Mouse (Mus musculus) lung, postnatal 10 days (tissue): Measurements from ENCODE around the gene A1cf.

Experiments used
- DNase-seq: peaks from one replicate; pipeline ENCODE4 v3.0.0; 2021

Gene A1cf

GRCm38 (mm10) chr19:31954267-31954666 lies 85.7 kb downstream of the A1cf start:
- DNase-seq: no peak

- no peak for DNase-seq
Measured at GRCm38 (mm10) chr19:31954696-31955095, 86.1 kb downstream of the A1cf start.

- DNase-seq: no peak
Measured at GRCm38 (mm10) chr19:31956359-31956758, 87.8 kb downstream of the A1cf start.

DNA sequence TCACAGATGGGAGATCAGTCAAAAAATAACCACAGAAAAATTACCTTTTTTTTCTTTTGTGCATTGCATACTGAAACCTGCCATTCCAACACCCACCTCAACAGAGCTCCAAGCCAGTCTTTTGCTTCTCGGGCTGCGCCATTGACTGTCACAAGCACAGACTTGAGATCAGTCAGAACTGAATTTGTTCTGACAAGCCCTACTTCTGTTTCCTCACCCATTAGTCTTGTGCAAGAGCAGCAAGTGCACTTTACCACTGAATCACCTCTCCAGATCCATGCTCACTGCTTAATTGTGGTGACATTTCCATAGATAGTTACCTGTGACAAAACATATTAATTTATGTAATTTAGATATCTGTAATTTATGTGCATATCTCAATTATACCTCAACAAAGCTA lies 91.9 kb downstream of the A1cf start:
- DNase-seq: no peak

- no peak for DNase-seq
Measured at GRCm38 (mm10) chr19:31963147-31963546, 94.6 kb downstream of the A1cf start.

DNA sequence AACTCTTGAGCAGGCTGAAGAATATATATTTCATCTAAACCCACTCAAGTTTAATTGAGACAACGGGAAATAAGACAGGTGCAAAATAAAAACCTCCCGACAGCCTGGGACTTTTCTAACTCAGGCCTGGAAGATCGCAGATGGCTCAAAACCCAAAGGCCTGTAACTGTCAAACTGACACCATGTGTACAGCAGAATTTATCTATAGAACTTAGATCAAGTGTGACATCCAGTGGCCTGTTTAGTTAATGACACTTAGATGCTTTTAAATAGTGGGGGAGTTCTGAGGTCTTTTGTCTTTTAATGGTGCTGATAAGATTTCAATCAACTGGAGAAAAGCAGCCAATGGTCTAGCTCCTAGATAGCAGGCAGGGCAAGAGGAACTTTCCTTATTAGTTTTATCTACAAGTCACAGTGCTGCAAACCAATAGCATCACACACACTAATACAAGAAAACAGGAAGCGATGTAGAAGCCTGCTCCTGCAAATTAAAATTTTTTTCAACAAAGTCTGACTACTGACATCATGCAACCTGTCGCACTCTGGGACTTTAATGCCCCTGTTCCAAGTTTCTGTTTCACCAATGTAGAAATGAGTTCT lies 99.5 kb downstream of the A1cf start:
- peak; percentile 8 for DNase-seq

DNA sequence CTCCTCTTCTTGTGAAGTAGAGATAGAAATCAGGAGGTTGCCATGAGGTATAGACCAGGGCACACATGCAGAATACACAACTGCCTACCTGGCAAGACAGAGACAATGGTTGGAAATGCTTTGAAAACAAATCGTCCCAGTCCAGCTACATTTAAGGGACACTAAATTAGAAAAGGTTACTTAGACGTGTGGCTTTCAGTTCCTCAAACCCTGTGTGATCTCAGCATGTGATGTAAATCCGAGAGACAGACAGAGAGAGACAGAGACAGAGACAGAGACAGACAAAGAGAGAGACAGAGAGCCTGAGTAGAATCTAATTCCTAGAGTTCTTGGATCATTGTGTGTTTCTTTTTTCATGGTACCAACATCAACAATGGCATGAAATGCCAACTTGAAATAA lies 102.8 kb downstream of the A1cf start:
- no peak for DNase-seq

DNA sequence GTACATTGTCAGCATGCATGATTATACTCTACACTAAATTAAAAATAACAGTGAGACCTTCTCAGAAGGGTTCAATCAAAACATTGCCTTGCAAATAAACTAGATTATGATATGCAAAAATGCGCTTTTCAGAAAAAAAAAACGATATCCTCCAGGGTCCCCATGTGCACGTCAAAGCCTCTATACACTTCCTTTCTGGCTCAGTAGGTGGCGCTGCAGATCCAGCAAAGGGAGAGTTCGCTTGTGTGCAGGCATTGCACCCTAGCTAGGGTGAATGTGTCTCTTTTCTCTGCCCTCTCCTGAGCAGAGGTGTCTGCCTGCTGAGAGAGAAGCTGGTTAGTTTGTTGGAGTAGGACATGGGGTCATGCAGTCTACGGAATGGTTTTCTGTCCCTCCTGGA lies 103.4 kb downstream of the A1cf start:
- peak; percentile 88 for DNase-seq

DNA sequence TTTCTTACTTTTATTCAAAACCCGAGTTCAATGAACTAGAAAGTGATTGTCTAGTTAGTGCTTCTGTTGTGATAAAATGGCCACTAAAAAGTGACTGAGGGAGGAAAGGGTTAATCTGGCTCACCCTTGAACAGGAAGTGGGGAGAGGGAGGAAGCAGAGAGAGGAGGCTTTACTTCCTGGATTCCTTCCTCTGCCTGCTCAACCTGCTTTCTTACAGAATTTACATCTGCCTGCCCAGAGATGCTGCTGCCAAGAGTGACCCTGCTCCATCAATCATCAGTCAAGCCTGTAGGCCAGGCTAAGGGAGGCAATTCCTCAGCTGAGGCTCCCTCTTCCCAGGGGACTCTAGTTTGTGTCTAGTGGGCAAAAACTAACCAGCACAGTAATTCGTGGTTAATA lies 107.3 kb downstream of the A1cf start:
- peak; percentile 4 for DNase-seq

DNA sequence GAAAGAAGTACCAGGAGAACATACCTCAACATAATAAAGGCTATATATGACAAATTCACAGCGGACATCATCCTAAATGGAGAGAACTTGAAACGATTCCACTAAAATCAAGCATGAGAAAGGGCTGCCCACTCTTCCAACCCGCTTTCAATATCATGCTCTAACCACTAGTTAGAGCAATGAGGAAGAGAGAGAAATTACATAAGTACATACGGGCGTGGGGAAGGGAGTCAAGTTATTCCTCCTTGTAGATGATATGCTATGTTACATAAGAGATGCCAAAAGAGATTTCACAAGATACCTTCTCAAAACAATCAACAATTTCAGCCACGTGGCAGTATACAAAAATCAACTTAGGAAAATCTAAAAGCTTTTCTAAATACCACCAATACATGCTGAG lies 122.5 kb downstream of the A1cf start:
- DNase-seq: no peak

DNA sequence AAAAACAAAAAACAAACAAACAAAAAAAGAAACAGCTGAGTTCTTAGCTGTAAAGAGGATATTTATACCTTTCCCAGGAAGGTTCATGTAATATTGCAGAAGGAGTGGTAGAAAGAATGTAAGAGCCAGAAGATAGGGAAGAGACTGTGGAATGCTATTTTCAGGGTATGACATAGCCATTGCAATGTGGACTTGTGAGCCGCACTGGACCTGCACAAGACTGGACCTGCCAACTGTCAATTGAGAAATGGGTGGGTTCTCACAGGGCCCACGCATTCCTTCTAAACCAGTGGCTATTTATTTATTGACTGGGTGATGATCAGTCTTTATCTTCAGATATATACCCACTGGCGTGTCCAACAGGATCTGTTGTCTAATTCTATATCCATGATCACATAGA lies 128.4 kb downstream of the A1cf start:
- DNase-seq: no peak
